Mouse (Mus musculus): ENCODE results near the gene Dnm2. TPM values are rescaled to one million over a fixed set of nuclear protein-coding genes. Genes with fewer than 3 reads are reported as not detected.
A peak's percentile ranks its signal among the peaks of the same experiment; 100 is the strongest.

The Dnm2 gene
- polyA plus RNA-seq, 1 experiment: 86.2 TPM

DNA sequence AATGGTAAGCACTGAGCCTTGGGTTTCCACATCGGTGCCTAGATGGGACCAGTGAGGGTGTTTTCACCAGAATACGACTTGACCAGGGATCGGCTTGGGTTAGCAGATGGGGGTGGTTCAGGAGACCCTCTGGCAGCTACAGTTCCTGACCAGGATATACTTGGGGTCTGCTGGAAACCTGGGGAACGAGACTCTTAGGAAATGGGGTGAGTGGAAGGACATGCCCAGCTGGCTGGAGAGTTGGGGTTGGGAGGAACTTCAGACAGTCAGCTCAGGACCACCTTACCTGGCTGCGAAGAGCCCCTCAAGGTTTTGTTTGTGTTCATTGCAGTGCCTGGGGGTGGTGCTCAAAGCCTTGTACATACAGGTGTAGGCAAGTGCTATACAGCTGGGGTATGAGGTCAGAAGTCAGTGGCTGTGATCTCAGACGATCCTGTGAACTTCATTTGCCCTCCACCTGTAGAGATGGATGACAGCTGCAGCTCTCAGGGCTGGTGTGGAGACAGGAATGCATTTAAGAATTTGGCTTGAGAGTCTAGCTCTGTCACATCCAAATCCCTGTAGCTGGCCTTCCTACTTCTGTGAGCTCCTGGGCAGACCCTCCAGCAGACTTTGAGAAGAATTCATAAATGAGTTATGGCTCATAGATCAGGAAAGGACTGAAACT lies 129.0 kb downstream of the Dnm2 start:
- Histone ChIP-seq H3K27ac (ENCODE audit: insufficient read depth, low read length) (peak overlapping the region; percentile 39; the same call in 1 of the 2 replicates), H3K9me3 (replicated peaks; ENCODE audit: control insufficient read depth, insufficient read depth, low read length, poor library complexity, severe bottlenecking) (no peaks in the 10 kb centered on the region), H3K36me3 (ENCODE audit: control insufficient read depth, insufficient read depth, low read length, poor library complexity, severe bottlenecking) (peaks cover 4% of the 10 kb centered on the region; the same call in 1 of the 2 replicates), H3K27me3 (ENCODE audit: control insufficient read depth, insufficient read depth, low read length, poor library complexity, severe bottlenecking) (no peaks in the 10 kb centered on the region), H3K4me1 (ENCODE audit: control insufficient read depth, insufficient read depth, low read length) (peaks cover 16% of the 10 kb centered on the region), H3K9ac (ENCODE audit: low read depth, poor library complexity, severe bottlenecking) (no peak overlapping the region), H3K4me3 (ENCODE audit: low read depth, low read length) (no peak overlapping the region)
- no peak for TF ChIP-seq EP300 (IDR thresholded peaks at IDR 0.05; ENCODE audit: insufficient read depth, low read depth, low read length)
- TF ChIP-seq CTCF (IDR thresholded peaks at IDR 0.05; ENCODE audit: low read depth, low read length): no peak

- Histone ChIP-seq H3K9ac (ENCODE audit: low read depth, poor library complexity, severe bottlenecking) (no peak overlapping the region), H3K27me3 (ENCODE audit: control insufficient read depth, insufficient read depth, low read length, poor library complexity, severe bottlenecking) (no peaks in the 10 kb centered on the region), H3K27ac (ENCODE audit: insufficient read depth, low read length) (peak overlapping the region; percentile 42), H3K4me3 (ENCODE audit: low read depth, low read length) (no peak overlapping the region), H3K36me3 (ENCODE audit: control insufficient read depth, insufficient read depth, low read length, poor library complexity, severe bottlenecking) (no peaks in the 10 kb centered on the region), H3K4me1 (ENCODE audit: control insufficient read depth, insufficient read depth, low read length) (peaks cover 16% of the 10 kb centered on the region), H3K9me3 (replicated peaks; ENCODE audit: control insufficient read depth, insufficient read depth, low read length, poor library complexity, severe bottlenecking) (no peaks in the 10 kb centered on the region)
- TF ChIP-seq CTCF (IDR thresholded peaks at IDR 0.05; ENCODE audit: low read depth, low read length) (no peak), POLR2A (IDR thresholded peaks at IDR 0.05; ENCODE audit: insufficient read depth, low read length) (no peak), EP300 (IDR thresholded peaks at IDR 0.05; ENCODE audit: insufficient read depth, low read depth, low read length) (no peak)
Observed at GRCm38 (mm10) chr9:21555198-21555742, 130.6 kb downstream of the Dnm2 start.

GRCm38 (mm10) chr9:21556996-21557395 lies 132.3 kb downstream of the Dnm2 start:
- Histone ChIP-seq H3K9ac (ENCODE audit: low read depth, poor library complexity, severe bottlenecking) (no peak overlapping the region), H3K36me3 (ENCODE audit: control insufficient read depth, insufficient read depth, low read length, poor library complexity, severe bottlenecking) (peaks cover 5% of the 10 kb centered on the region), H3K27me3 (ENCODE audit: control insufficient read depth, insufficient read depth, low read length, poor library complexity, severe bottlenecking) (no peaks in the 10 kb centered on the region), H3K9me3 (replicated peaks; ENCODE audit: control insufficient read depth, insufficient read depth, low read length, poor library complexity, severe bottlenecking) (no peaks in the 10 kb centered on the region), H3K4me1 (ENCODE audit: control insufficient read depth, insufficient read depth, low read length) (peaks cover 16% of the 10 kb centered on the region), H3K4me3 (ENCODE audit: low read depth, low read length) (no peak overlapping the region), H3K27ac (ENCODE audit: insufficient read depth, low read length) (peak overlapping the region; percentile 82)
- TF ChIP-seq POLR2A (IDR thresholded peaks at IDR 0.05; ENCODE audit: insufficient read depth, low read length): no peak
- TF ChIP-seq EP300 (IDR thresholded peaks at IDR 0.05; ENCODE audit: insufficient read depth, low read depth, low read length): no peak
- no peak for TF ChIP-seq CTCF (IDR thresholded peaks at IDR 0.05; ENCODE audit: low read depth, low read length)

Other genes with a start within 250 kb of the Dnm2 start
- gene Keap1, start 185.5 kb upstream of the Dnm2 start, polyA plus RNA-seq (2011; ENCODE audit: insufficient read depth, insufficient read length, low read depth, missing spikeins): 19.5 and 19.6 TPM in 2 replicates
- 0.40 and 0.44 TPM in 2 replicates for gene S1pr5, start 176.5 kb upstream of the Dnm2 start, polyA plus RNA-seq (2011; ENCODE audit: insufficient read depth, insufficient read length, low read depth, missing spikeins)
- 18.8 and 22.3 TPM in 2 replicates for gene Atg4d, start 159.6 kb upstream of the Dnm2 start, polyA plus RNA-seq (2011; ENCODE audit: insufficient read depth, insufficient read length, low read depth, missing spikeins)
- 35.9 and 41.7 TPM in 2 replicates for gene Kri1, start 136.9 kb upstream of the Dnm2 start, polyA plus RNA-seq (2011; ENCODE audit: insufficient read depth, insufficient read length, low read depth, missing spikeins)
- gene Cdkn2d, start 133.5 kb upstream of the Dnm2 start, polyA plus RNA-seq (2011; ENCODE audit: insufficient read depth, insufficient read length, low read depth, missing spikeins): 11.6 and 12.4 TPM in 2 replicates
- gene Ap1m2, start 112.6 kb upstream of the Dnm2 start, polyA plus RNA-seq (2011; ENCODE audit: insufficient read depth, insufficient read length, low read depth, missing spikeins): 83.3 and 87.8 TPM in 2 replicates
- 64.9 and 66.4 TPM in 2 replicates for gene Slc44a2, start 104.2 kb upstream of the Dnm2 start, polyA plus RNA-seq (2011; ENCODE audit: insufficient read depth, insufficient read length, low read depth, missing spikeins)
- 196 and 209 TPM in 2 replicates for gene Ilf3, start 57.0 kb upstream of the Dnm2 start, polyA plus RNA-seq (2011; ENCODE audit: insufficient read depth, insufficient read length, low read depth, missing spikeins)
- gene Qtrt1, start 13.1 kb upstream of the Dnm2 start, polyA plus RNA-seq (2011; ENCODE audit: insufficient read depth, insufficient read length, low read depth, missing spikeins): 40.0 and 48.2 TPM in 2 replicates
- gene Tmed1, start 85.3 kb downstream of the Dnm2 start, polyA plus RNA-seq (2011; ENCODE audit: insufficient read depth, insufficient read length, low read depth, missing spikeins): 28.0 and 29.2 TPM in 2 replicates
- not detected in 2 replicates for gene AB124611, start 101.3 kb downstream of the Dnm2 start, polyA plus RNA-seq (2011; ENCODE audit: insufficient read depth, insufficient read length, low read depth, missing spikeins)
- 112 and 122 TPM in 2 replicates for gene Carm1, start 122.0 kb downstream of the Dnm2 start, polyA plus RNA-seq (2011; ENCODE audit: insufficient read depth, insufficient read length, low read depth, missing spikeins)
- gene Timm29, start 167.8 kb downstream of the Dnm2 start, polyA plus RNA-seq (2011; ENCODE audit: insufficient read depth, insufficient read length, low read depth, missing spikeins): 18.1 and 19.2 TPM in 2 replicates
- gene Yipf2, start 167.9 kb downstream of the Dnm2 start, polyA plus RNA-seq (2011; ENCODE audit: insufficient read depth, insufficient read length, low read depth, missing spikeins): 17.4 and 18.9 TPM in 2 replicates
- 100.0 and 111 TPM in 2 replicates for gene Smarca4, start 191.3 kb downstream of the Dnm2 start, polyA plus RNA-seq (2011; ENCODE audit: insufficient read depth, insufficient read length, low read depth, missing spikeins)